Mouse (Mus musculus) lung, postnatal 10 days (tissue): Measurements from ENCODE around the gene Pgrmc1.

Experiments
- DNase-seq: peaks from one replicate; pipeline ENCODE4 v3.0.0; 2021

Gene Pgrmc1

DNA sequence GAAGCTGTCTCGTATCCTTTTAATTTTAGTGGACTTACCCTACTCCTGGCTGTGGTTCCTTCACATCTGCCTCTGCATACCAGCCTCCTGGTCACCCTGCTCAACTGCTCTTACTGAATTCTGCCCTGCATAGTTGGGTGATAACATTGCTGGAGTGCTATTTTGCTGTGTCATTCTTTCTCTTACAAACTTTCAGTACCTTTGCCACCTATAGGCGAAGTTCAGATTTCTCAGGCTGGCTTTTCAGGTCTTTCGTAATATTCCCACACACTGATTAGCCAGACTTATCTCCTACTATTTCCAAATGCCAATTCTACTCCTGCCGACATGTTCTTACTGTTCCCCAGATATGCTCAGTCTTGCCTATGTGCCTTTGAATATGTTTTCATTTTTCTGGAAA is 6.0 kb downstream of the Pgrmc1 start:
- no peak for DNase-seq

- DNase-seq: no peak
Measured at GRCm38 (mm10) chrX:36609117-36609516, 11.1 kb downstream of the Pgrmc1 start.

GRCm38 (mm10) chrX:36628102-36628501 is 30.1 kb downstream of the Pgrmc1 start:
- no peak for DNase-seq

GRCm38 (mm10) chrX:36630771-36631170 is 32.8 kb downstream of the Pgrmc1 start:
- DNase-seq: no peak

- DNase-seq: peak; percentile 3
Measured at GRCm38 (mm10) chrX:36640046-36640445, 42.0 kb downstream of the Pgrmc1 start.

- peak; percentile 93 for DNase-seq
Measured at GRCm38 (mm10) chrX:36644657-36645551, 46.9 kb downstream of the Pgrmc1 start, which contains the start of gene Akap17b. TSS of gene Akap17b (minus strand) at chrX:36645395.
